Mouse (Mus musculus) bone marrow, adult 2 months (tissue): ENCODE data around the gene Ap5z1.

Experiments used
- CTCF ChIP-seq: fragments of 200-500 bp; IDR thresholded peaks from 2 replicates; pipeline ENCODE4 v1.5.1; 2011; ENCODE audit warnings: low read length, control low read depth; ENCODE audit not compliant: control insufficient read depth, insufficient read depth
- POLR2A ChIP-seq: fragments of 200-500 bp; IDR thresholded peaks from 2 replicates; pipeline ENCODE4 v1.6.1; 2011; ENCODE audit warnings: low read depth, mild to moderate bottlenecking, control low read depth, low read length, borderline replicate concordance; ENCODE audit not compliant: control insufficient read depth

DNA sequence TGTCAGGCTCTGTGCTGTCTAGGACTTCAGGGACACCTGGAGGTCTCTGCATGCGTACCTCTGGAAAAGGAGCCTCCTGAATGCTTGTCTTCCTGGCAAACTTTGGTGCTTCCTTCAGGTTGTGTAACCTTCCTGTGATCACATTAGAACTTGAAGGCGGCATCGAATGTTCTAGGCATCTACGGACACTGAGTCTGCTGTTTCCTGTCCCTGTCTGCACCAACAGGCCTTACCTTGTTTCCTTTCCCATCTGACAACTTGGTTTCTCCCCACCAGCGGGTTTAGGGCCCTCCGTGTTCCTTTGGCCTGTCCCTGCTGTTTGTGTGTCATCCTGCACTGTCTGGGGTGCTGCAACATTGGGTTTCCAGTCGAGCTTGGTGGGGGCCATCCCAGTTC is 21.7 kb upstream of the Ap5z1 start:
- TF ChIP-seq POLR2A (no peak), CTCF (no peak)
